Comparison of ENCODE assay signal across 22 mouse cellular contexts in genomic region chr9:24538159-24538558, GRCm38 (mm10). TPM values are rescaled to one million over a fixed set of nuclear protein-coding genes. Genes with fewer than 3 reads are reported as not detected.
DNase-seq lines count a peak whose midpoint lies in the region; ATAC-seq and TF ChIP-seq lines count a peak whose summit lies in the region.
"Had no signal": no experiment of that assay in that cellular context is flagged by ENCODE, and none has a peak within 500 bp of the region (broad histone marks: within the 10 kb centered on the region; RNA-seq: fewer than 3 reads in every experiment).

No protein-coding gene starts in this region.

- peak; percentile 39 for TF ChIP-seq CTCF in hindbrain, postnatal 0 days (IDR thresholded peaks at IDR 0.05; ENCODE audit: low read depth)
- TF ChIP-seq CTCF in midbrain, postnatal 0 days (IDR thresholded peaks at IDR 0.05): peak; percentile 69
- no peak for TF ChIP-seq CTCF in brain, embryonic 14.5 days (IDR thresholded peaks at IDR 0.05; ENCODE audit: borderline replicate concordance, extremely low read depth, insufficient read depth, insufficient read length)
- no peak for TF ChIP-seq CTCF in liver, postnatal 0 days (IDR thresholded peaks at IDR 0.05; ENCODE audit: low read depth)

- no peak overlapping the region for H3K9ac ChIP-seq in embryonic facial prominence, embryonic 14.5 days (ENCODE audit: low read depth, low read length)
- H3K9ac ChIP-seq in hindbrain, postnatal 0 days (replicated peaks; ENCODE audit: low read length): no peak overlapping the region
- no peak overlapping the region for H3K9ac ChIP-seq in hindbrain, embryonic 12.5 days
- no peak overlapping the region for H3K9ac ChIP-seq in midbrain, postnatal 0 days (replicated peaks; ENCODE audit: low read length, poor library complexity, severe bottlenecking)
- H3K9ac ChIP-seq in midbrain, embryonic 15.5 days: no peak overlapping the region
- no peak overlapping the region for H3K9ac ChIP-seq in liver, postnatal 0 days (replicated peaks)
- H3K9ac ChIP-seq: embryonic facial prominence, embryonic 13.5 days; limb, embryonic 15.5 days; liver, embryonic 15.5 days had no signal

- no peaks in the 10 kb centered on the region for H3K36me3 ChIP-seq in embryonic facial prominence, embryonic 14.5 days (ENCODE audit: control insufficient read depth, insufficient read depth, low read length)
- no peaks in the 10 kb centered on the region for H3K36me3 ChIP-seq in embryonic facial prominence, embryonic 10.5 days (replicated peaks)
- no peaks in the 10 kb centered on the region for H3K36me3 ChIP-seq in hindbrain, postnatal 0 days (ENCODE audit: insufficient read depth, low read length)
- no peaks in the 10 kb centered on the region for H3K36me3 ChIP-seq in hindbrain, embryonic 12.5 days
- H3K36me3 ChIP-seq in midbrain, postnatal 0 days (ENCODE audit: insufficient read depth, low read length): no peaks in the 10 kb centered on the region
- H3K36me3 ChIP-seq in midbrain, embryonic 15.5 days (replicated peaks): no peaks in the 10 kb centered on the region
- no peaks in the 10 kb centered on the region for H3K36me3 ChIP-seq in liver, postnatal 0 days (replicated peaks; ENCODE audit: insufficient read depth, low read length)
- H3K36me3 ChIP-seq: embryonic facial prominence, embryonic 13.5 days; limb, embryonic 15.5 days; liver, embryonic 15.5 days had no signal

- no peak overlapping the region for H3K27ac ChIP-seq in embryonic facial prominence, embryonic 14.5 days (replicated peaks; ENCODE audit: low read depth, low read length)
- no peak overlapping the region for H3K27ac ChIP-seq in embryonic facial prominence, embryonic 10.5 days (replicated peaks)
- no peak overlapping the region for H3K27ac ChIP-seq in hindbrain, postnatal 0 days
- no peak overlapping the region for H3K27ac ChIP-seq in hindbrain, embryonic 12.5 days
- no peak overlapping the region for H3K27ac ChIP-seq in midbrain, postnatal 0 days (ENCODE audit: low read depth, low read length)
- no peak overlapping the region for H3K27ac ChIP-seq in midbrain, embryonic 15.5 days
- H3K27ac ChIP-seq in liver, postnatal 0 days (ENCODE audit: low read depth): no peak overlapping the region
- H3K27ac ChIP-seq: embryonic facial prominence, embryonic 13.5 days; limb, embryonic 15.5 days; liver, embryonic 15.5 days had no signal

- WGBS in embryonic facial prominence, embryonic 14.5 days: 41% methylated on average over 2 of the region's 2 CpGs
- WGBS in embryonic facial prominence, embryonic 10.5 days: 49% methylated on average over 2 of the region's 2 CpGs
- 41% methylated on average over 2 of the region's 2 CpGs for WGBS in hindbrain, postnatal 0 days
- WGBS in hindbrain, embryonic 12.5 days: 48% methylated on average over 2 of the region's 2 CpGs
- 46% methylated on average over 2 of the region's 2 CpGs for WGBS in midbrain, postnatal 0 days
- WGBS in midbrain, embryonic 15.5 days: 41% methylated on average over 2 of the region's 2 CpGs
- 43% methylated on average over 2 of the region's 2 CpGs for WGBS in liver, postnatal 0 days (ENCODE audit: insufficient replicate concordance)

- no peaks in the 10 kb centered on the region for H3K27me3 ChIP-seq in embryonic facial prominence, embryonic 14.5 days (replicated peaks; ENCODE audit: control insufficient read depth, insufficient read depth, low read length)
- H3K27me3 ChIP-seq in embryonic facial prominence, embryonic 10.5 days (replicated peaks; ENCODE audit: low read depth, poor library complexity, severe bottlenecking): no peaks in the 10 kb centered on the region
- H3K27me3 ChIP-seq in hindbrain, postnatal 0 days (ENCODE audit: insufficient read depth, low read length): no peaks in the 10 kb centered on the region
- no peaks in the 10 kb centered on the region for H3K27me3 ChIP-seq in hindbrain, embryonic 12.5 days
- no peaks in the 10 kb centered on the region for H3K27me3 ChIP-seq in midbrain, postnatal 0 days (ENCODE audit: insufficient read depth, low read length)
- H3K27me3 ChIP-seq in midbrain, embryonic 15.5 days (replicated peaks): no peaks in the 10 kb centered on the region
- H3K27me3 ChIP-seq in liver, postnatal 0 days (ENCODE audit: insufficient read depth, low read length): no peaks in the 10 kb centered on the region
- H3K27me3 ChIP-seq: embryonic facial prominence, embryonic 13.5 days; limb, embryonic 15.5 days; liver, embryonic 15.5 days; megakaryocyte, embryonic 14.5 days had no signal

- H3K4me2 ChIP-seq in embryonic facial prominence, embryonic 14.5 days (ENCODE audit: low read depth, low read length): no peak overlapping the region
- no peak overlapping the region for H3K4me2 ChIP-seq in hindbrain, postnatal 0 days (ENCODE audit: low read depth, low read length)
- H3K4me2 ChIP-seq in hindbrain, embryonic 12.5 days (replicated peaks): no peak overlapping the region
- no peak overlapping the region for H3K4me2 ChIP-seq in midbrain, postnatal 0 days (ENCODE audit: low read depth, low read length, poor library complexity, severe bottlenecking)
- no peak overlapping the region for H3K4me2 ChIP-seq in midbrain, embryonic 15.5 days
- H3K4me2 ChIP-seq in liver, postnatal 0 days (ENCODE audit: low read depth, low read length): no peak overlapping the region
- H3K4me2 ChIP-seq: embryonic facial prominence, embryonic 13.5 days; limb, embryonic 15.5 days; liver, embryonic 15.5 days had no signal

- no peak for TF ChIP-seq EP300 in liver, postnatal 0 days (IDR thresholded peaks at IDR 0.05; ENCODE audit: low read depth)

- no peak overlapping the region for H3K4me3 ChIP-seq in embryonic facial prominence, embryonic 14.5 days (ENCODE audit: low read depth, low read length)
- H3K4me3 ChIP-seq in embryonic facial prominence, embryonic 10.5 days: no peak overlapping the region
- no peak overlapping the region for H3K4me3 ChIP-seq in hindbrain, postnatal 0 days (ENCODE audit: low read length)
- no peak overlapping the region for H3K4me3 ChIP-seq in hindbrain, embryonic 12.5 days
- no peak overlapping the region for H3K4me3 ChIP-seq in midbrain, postnatal 0 days (ENCODE audit: low read depth, low read length)
- H3K4me3 ChIP-seq in midbrain, embryonic 15.5 days: no peak overlapping the region
- H3K4me3 ChIP-seq in liver, postnatal 0 days (ENCODE audit: low read depth, low read length): no peak overlapping the region
- H3K4me3 ChIP-seq: embryonic facial prominence, embryonic 13.5 days; limb, embryonic 15.5 days; liver, embryonic 15.5 days had no signal

- DNase-seq in embryonic facial prominence, embryonic 14.5 days (ENCODE audit: low spot score): peak; percentile 6
- DNase-seq in embryonic facial prominence, embryonic 10.5 days (ENCODE audit: low spot score): no peak
- peak; percentile 56 for DNase-seq in hindbrain, postnatal 0 days (ENCODE audit: low spot score)
- DNase-seq in midbrain, postnatal 0 days (ENCODE audit: low spot score): no peak
- DNase-seq in brain, embryonic 14.5 days (ENCODE audit: low read depth): peak; percentile 24
- no peak for DNase-seq in liver, postnatal 0 days
- DNase-seq: adrenal gland, postnatal 10 days; B cell, adult 2 months; cerebellum, adult 11 months; cerebellum, postnatal 36 days; gastrocnemius, postnatal 10 days; layer of hippocampus, postnatal 36 days; lung, postnatal 10 days; right cerebral cortex, postnatal 4 days had no signal

- no peaks in the 10 kb centered on the region for H3K4me1 ChIP-seq in embryonic facial prominence, embryonic 14.5 days (ENCODE audit: control insufficient read depth, insufficient read depth, low read length)
- no peaks in the 10 kb centered on the region for H3K4me1 ChIP-seq in embryonic facial prominence, embryonic 10.5 days
- H3K4me1 ChIP-seq in hindbrain, postnatal 0 days (ENCODE audit: insufficient read depth, low read length): no peaks in the 10 kb centered on the region
- H3K4me1 ChIP-seq in hindbrain, embryonic 12.5 days: no peaks in the 10 kb centered on the region
- no peaks in the 10 kb centered on the region for H3K4me1 ChIP-seq in midbrain, postnatal 0 days (ENCODE audit: insufficient read depth, low read length)
- no peaks in the 10 kb centered on the region for H3K4me1 ChIP-seq in midbrain, embryonic 15.5 days
- no peaks in the 10 kb centered on the region for H3K4me1 ChIP-seq in liver, postnatal 0 days (ENCODE audit: insufficient read depth)
- H3K4me1 ChIP-seq: embryonic facial prominence, embryonic 13.5 days; limb, embryonic 15.5 days; liver, embryonic 15.5 days had no signal

- TF ChIP-seq POLR2A in brain, embryonic 14.5 days (IDR thresholded peaks at IDR 0.05; ENCODE audit: borderline replicate concordance, extremely low read depth, insufficient read depth, insufficient read length, poor library complexity, severe bottlenecking): no peak

- no peaks in the 10 kb centered on the region for H3K9me3 ChIP-seq in embryonic facial prominence, embryonic 14.5 days (ENCODE audit: control insufficient read depth, low read length)
- no peaks in the 10 kb centered on the region for H3K9me3 ChIP-seq in embryonic facial prominence, embryonic 10.5 days
- H3K9me3 ChIP-seq in hindbrain, postnatal 0 days (ENCODE audit: low read length): no peaks in the 10 kb centered on the region
- H3K9me3 ChIP-seq in hindbrain, embryonic 12.5 days (replicated peaks): no peaks in the 10 kb centered on the region
- H3K9me3 ChIP-seq in midbrain, postnatal 0 days (ENCODE audit: low read length): no peaks in the 10 kb centered on the region
- H3K9me3 ChIP-seq in midbrain, embryonic 15.5 days: no peaks in the 10 kb centered on the region
- H3K9me3 ChIP-seq in liver, postnatal 0 days (ENCODE audit: low read length): no peaks in the 10 kb centered on the region
- H3K9me3 ChIP-seq: embryonic facial prominence, embryonic 13.5 days; limb, embryonic 15.5 days; liver, embryonic 15.5 days; megakaryocyte, embryonic 14.5 days had no signal

- no peak for ATAC-seq in embryonic facial prominence, embryonic 14.5 days (ENCODE audit: low read depth)
- ATAC-seq in hindbrain, postnatal 0 days: no peak
- ATAC-seq in hindbrain, embryonic 12.5 days (ENCODE audit: low FRiP score): no peak
- no peak for ATAC-seq in midbrain, postnatal 0 days (ENCODE audit: low FRiP score)
- no peak for ATAC-seq in midbrain, embryonic 15.5 days (replicated peaks)
- no peak for ATAC-seq in liver, postnatal 0 days
- ATAC-seq: activated CD4-positive, CD25-positive, alpha-beta regulatory T cell, adult 4 months; intestine, embryonic 16.5 days had no signal

RNA-seq across cellular contexts. Expression of gene Dpy19l1, which starts 35.2 kb away (rescaled TPM):
- polyA plus RNA-seq in embryonic facial prominence, embryonic 14.5 days (2014; fragmentation: Nextera tagmentation; extraction: Ambion mirVana): 19.2 and 20.2 TPM in 2 replicates
- 9.2 and 9.7 TPM in 2 replicates for polyA plus RNA-seq in embryonic facial prominence, embryonic 10.5 days (2016; fragmentation: Nextera tagmentation; extraction: Ambion mirVana)
- 47.9 and 56.4 TPM in 2 replicates for total RNA-seq in hindbrain, postnatal 0 days (2014; rRNA removed)
- polyA plus RNA-seq in hindbrain, postnatal 0 days (2015; fragmentation: Nextera tagmentation; extraction: Ambion mirVana): 15.6 and 16.6 TPM in 2 replicates
- polyA plus RNA-seq in hindbrain, embryonic 12.5 days (2016; fragmentation: Nextera tagmentation; extraction: Ambion mirVana): 16.3 and 17.0 TPM in 2 replicates
- 47.3 and 49.0 TPM in 2 replicates for total RNA-seq in midbrain, postnatal 0 days (2014; rRNA removed)
- 14.4 and 16.8 TPM in 2 replicates for polyA plus RNA-seq in midbrain, postnatal 0 days (2015; fragmentation: Nextera tagmentation; extraction: Ambion mirVana)
- 12.3 and 13.9 TPM in 2 replicates for polyA plus RNA-seq in midbrain, embryonic 15.5 days (2015; fragmentation: Nextera tagmentation; extraction: Ambion mirVana)
- polyA plus RNA-seq in brain, embryonic 14.5 days (2012; rRNA removed): 44.5 and 76.3 TPM in 2 replicates
- 7.5 and 8.9 TPM in 2 replicates for polyA plus RNA-seq in liver, postnatal 0 days (2015; fragmentation: Nextera tagmentation; extraction: Ambion mirVana)

Comparison
In these comparisons a context has a peak if more than half of its experiments do, and no peak if none do; other contexts are left out.
1. DNase-seq: peak in embryonic facial prominence, embryonic 14.5 days (single experiment), hindbrain, postnatal 0 days (single experiment) and brain, embryonic 14.5 days (single experiment); none in embryonic facial prominence, embryonic 10.5 days (single experiment), midbrain, postnatal 0 days (single experiment) and liver, postnatal 0 days (single experiment).
2. CTCF ChIP-seq: peak in hindbrain, postnatal 0 days (single experiment) and midbrain, postnatal 0 days (single experiment); none in brain, embryonic 14.5 days (single experiment) and liver, postnatal 0 days (single experiment).